Mouse (Mus musculus): ENCODE results near the gene Mipep. TPM values are rescaled to one million over a fixed set of nuclear protein-coding genes. Genes with fewer than 3 reads are reported as not detected.

The Mipep gene
- total RNA-seq, 2 experiments from 2014 or later: 30.2 to 31.3 TPM

DNA sequence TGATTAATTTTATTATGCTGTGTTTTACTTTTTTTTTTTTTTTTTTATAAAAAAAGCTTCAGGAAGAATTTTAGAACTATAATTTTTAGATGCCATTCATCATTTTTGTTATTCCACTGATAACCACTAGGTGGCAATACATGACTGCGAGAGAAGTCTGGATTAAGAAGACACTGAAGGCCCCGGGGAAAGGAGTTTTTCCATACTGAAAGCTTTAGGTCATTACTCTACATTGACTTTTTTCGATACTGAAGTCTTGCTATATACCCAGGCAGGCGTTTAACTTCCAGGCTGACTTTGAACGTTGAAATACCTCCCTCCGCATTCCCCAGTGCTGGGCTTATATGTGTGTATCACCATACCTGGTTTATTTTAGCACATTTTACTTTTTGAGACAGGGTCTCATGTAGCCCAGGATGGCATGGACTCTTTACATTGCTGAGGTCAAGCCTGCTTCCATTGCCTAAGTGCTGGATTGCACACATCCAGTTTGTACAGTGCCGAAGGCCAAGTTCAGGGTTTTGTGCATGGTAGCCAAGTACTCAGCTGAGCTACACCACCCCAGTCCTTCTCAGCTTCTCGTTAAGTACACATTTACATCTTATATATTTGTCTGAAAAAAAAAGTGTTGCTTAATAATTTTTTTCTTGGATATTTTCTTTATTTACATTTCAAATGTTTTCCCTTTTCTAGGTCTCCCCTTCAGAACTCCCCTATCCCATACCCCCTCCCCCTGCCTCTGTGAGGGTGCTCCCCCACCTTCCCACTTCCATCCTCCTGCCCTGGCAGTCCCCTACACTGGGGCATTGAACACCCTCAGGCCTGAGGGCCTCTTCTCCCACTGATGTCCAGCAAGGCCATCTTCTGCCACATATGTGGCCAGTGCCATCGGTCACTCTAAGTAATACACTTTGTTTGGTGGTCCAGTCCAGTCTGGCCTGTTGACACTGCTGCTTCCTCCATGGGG, 15.7 kb downstream of the Mipep start:
- peak in 1 of 2 experiments; percentile 52 for DNase-seq (ENCODE audit: low spot score in 2 of 2)

DNA sequence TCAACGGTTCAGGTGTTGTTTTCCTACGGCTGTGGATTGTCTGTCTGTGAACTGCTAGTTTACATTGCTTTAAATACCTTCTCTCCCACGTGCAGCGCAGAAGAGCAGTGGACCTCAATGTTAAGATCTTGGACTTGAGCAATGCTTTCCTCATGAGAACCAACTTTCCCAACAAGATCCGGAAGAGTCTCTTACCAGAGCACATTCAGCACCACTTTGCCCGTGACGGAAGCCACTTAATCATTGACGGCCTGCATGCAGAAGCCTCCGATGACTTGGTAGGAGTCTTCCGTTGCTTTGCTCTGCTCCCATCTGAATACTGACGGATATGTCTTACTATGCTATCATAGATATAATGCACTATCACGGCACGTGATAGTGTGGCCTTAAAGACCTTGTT, 17.7 kb downstream of the Mipep start:
- no peak for DNase-seq (ENCODE audit: low spot score in 2 of 2)

DNA sequence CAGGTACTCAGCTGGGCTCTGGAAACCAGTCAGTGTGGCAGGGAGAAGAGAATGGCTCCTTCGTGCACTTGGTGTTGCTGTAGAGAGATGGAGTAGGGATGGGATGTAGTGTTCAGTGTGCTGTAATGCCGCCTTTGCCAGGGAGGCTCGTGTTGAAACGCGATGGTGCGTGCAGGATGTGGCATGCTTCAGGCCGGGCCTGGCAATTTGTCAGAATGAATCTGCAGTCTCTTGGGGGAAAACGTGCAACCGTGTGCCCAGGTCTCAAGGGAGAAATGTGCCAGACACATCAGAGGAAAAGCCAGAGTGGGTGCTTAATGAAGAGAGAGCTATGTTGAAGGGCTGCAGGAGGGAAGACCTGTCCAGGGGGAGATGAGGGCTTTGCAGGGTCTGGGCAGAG, 20.6 kb downstream of the Mipep start:
- DNase-seq (ENCODE audit: low spot score in 2 of 2): no peak

DNA sequence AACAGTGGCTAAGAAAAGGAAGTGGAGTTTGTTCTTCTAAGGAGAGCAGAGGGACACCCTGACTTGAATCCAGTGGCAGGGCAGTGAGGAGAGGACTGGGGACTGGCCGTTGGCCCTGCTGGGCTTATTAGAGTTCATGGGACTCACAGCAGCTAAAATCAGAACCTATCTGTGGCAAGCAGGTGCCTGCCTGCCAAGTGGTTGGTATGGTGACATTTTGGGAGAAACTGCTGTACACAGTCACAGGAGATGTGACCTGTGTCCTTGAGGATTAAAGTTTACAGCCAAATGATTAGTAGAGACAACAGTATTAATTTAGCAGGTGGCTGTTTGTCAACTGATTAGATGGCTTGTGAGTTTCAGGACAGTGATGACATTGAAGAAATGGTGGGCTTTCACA, 21.5 kb downstream of the Mipep start:
- no peak for DNase-seq (ENCODE audit: low spot score in 2 of 2)

DNA sequence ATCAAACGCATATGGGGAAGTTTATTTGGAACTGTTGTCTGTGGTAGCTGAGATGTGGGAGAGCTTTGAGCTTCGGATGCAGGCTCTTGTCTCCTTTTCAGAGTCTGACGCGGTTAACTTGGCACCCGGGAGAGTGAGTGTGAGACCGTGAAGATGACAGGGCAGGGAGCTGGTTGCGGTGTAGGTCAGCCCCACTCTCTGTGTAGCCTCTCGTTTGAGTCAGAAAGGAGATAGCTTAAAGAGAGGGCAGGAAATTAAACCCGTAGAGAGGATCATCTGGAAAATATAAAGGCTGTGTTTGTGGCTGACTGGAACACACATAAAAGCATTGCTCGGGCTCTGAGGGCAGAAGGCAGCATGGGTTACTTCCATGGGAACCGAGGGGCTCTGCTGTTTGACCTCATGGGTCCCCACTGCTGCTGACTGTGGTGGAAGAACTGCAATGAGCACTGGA, 22.5 kb downstream of the Mipep start:
- DNase-seq (ENCODE audit: low spot score in 2 of 2): no peak

DNA sequence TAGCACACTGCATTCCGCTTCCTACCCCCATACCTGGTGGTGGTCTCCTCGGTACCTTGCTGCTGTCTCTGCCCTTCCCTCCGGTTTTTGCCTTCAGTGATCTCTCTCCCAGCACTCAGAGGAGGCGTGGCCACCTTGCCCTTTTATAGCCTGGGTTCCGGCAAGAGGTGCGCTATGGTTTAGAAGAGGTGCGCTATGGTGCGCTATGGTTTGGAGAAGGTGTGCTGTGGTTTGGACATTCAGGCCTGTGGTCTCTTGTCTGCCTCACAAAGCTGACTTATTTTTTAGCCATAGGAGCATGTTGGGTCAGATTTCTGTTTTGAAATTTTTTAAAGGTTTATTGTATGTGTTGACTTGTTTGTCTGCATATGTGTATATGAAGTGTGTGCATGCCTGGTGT, 25.5 kb downstream of the Mipep start:
- DNase-seq (ENCODE audit: low spot score in 2 of 2): no peak

DNA sequence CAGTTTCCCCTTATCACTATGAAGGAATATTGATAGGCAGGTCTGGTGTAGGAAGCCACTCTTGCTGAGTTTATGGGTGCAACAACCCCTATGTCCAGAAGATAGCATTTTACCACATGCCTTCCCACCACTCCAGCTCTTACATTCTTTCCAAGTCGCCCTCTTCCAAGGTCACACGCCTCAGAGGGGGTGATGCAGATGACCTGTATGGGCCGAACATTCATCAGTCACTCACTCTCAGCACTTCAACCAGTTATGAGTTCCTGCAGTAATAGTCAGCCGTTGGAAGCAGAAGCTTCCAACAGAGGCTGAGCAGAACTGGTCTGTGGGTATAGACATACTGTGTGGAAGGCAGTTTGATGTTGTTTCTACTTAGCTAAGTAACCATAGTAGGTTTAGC, 27.2 kb downstream of the Mipep start:
- no peak for DNase-seq (ENCODE audit: low spot score in 2 of 2)

DNA sequence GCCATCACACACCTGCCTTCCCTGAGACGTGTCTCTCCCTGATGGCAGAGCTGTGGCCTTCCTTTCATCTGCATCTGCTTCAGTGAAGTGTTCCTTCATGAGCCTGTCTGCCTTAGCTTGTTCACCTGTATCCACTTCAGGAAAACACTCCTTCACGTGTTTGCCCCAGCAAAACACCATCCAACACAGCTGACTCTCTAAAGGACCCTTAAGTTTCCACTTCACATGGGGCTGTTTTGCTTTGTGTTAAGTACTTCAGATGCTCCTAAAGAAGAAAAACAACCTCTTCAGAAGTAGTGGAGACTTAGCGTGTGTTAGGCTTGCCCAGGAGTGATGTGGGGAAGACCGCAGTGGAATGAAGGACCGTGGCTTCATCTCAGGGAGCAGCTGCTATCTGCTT, 30.7 kb downstream of the Mipep start:
- DNase-seq (ENCODE audit: low spot score in 2 of 2): no peak

DNA sequence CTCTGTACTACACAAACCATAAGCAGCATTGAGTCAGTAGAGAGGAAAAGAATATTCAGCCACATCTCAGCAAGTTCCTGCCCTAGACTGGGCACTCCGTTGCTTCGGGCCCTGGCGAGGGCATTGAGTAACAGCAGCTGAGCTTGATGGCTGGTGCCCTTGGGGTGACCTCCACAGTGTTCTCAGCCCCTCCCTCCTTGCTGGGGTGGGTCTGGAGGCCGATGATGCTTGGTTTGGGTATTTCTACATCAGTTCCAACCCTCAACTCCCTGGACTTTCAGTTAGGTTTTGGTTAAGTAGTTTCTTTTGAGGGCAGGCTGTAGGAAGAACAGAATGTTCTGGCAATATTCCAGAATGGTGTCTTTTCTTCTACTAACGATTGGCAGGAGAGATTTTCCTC, 33.7 kb downstream of the Mipep start:
- no peak for DNase-seq (ENCODE audit: low spot score in 2 of 2)

DNA sequence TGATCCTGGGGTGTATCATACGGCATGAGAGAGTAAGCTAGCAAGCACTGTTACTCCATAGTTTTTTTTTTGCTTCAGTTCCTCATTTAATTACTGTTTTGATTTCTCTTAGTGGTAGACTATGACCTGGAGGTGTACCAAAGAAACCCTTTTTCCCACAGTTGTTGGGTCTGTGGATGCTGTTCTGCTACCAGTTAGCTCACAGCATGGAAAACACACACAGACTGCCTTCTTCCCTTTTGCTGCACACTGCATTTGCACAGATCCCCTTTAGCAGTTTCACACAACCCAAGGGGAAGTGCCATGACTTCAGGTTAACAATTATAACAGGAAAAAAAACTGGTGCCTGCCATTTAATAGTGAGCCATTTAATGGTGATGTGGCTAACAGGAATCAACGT, 45.7 kb downstream of the Mipep start:
- no peak for DNase-seq (ENCODE audit: low spot score in 2 of 2)

DNA sequence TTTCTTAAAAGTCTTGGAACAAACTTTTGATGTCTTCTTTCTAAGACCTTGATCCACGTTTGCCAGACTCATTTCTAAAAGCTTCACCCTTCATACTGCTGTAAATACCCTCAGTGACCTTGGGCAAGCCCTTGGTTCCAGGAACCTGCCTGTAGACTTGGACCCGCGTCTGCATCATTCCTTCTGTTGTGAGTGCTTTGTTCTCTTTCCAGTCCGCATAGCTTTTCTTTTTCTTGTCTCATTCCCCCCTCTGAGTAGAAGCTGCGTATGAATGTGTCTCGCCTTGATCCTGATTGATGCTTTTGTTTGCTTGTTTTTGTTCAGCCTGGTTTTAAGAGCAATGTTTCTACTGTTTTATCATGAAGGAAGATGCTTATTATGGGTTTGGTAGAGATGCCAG, 52.3 kb downstream of the Mipep start:
- DNase-seq (ENCODE audit: low spot score in 2 of 2): no peak

DNA sequence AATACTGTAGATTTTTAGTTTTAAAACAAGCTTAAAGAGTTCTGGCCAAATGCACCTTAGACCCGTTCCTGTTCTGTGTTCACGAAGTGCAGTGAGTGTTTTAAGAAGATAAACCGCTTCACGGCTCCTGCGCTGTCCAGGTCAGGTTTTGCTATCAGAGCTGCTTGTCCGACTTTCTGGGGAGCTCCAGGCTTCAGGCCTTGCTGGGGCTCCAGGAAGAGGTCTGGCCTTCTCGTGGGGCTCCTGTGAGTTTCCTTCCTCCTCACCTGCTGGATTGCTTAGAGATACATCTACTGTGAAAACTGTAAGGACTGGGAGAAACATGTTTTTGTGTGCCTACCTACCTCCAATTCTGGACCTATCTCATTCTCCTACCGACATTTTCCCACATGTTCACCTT, 55.3 kb downstream of the Mipep start:
- no peak for DNase-seq (ENCODE audit: low spot score in 2 of 2)

DNA sequence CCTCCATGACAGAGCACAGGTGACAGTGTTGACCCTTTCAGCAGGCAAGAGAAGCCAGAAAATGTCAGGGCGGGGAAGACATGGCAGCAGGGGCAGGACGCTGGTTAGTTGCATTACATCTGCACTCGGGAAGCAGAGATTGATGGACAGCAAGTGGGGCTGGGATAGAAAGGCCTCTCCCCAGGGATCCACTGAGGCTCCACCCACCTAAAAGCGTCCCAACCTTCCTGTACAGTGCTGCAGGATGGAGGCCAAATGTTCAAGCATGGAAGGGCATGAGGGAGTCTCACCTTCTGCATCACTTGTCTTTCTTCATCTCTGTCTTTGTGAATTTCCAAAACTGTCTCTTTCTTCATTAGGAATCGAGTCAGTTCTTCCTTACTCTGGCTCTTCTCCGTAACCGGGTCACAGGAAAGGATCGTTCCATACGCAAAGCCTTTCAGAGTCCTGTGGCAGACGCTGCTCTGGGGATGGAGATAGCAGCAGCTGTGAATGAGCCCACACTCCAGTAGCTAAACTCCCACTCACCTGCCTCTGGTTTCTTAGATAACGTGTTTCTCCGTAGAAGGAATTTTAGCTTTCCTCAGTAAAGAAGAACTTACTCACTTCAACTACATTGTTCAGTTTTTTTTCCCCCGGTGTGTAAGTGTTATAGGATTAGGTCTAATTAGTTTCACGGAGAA, 57.7 kb downstream of the Mipep start:
- peak in 1 of 2 experiments; percentile 20 for DNase-seq (ENCODE audit: low spot score in 2 of 2)

DNA sequence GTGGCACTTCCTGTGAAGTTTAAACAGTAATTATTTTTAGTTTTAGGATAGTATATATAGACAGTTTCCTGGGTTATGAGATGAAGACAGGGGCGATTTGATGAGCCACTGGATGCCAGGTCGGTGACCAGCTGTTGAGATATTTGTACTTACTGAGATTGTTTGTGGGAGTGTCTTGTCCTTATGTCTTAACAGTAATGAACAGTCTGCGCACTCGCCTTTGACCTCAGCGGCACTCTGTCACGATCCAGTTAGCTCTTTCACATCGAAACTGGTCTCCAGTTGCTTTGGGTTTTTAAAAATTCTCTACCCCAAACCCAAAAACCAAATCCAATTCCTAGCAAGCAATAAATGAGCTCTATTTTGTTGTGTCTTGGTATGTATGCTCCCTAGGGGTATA, 59.2 kb downstream of the Mipep start:
- DNase-seq (ENCODE audit: low spot score in 2 of 2): no peak

DNA sequence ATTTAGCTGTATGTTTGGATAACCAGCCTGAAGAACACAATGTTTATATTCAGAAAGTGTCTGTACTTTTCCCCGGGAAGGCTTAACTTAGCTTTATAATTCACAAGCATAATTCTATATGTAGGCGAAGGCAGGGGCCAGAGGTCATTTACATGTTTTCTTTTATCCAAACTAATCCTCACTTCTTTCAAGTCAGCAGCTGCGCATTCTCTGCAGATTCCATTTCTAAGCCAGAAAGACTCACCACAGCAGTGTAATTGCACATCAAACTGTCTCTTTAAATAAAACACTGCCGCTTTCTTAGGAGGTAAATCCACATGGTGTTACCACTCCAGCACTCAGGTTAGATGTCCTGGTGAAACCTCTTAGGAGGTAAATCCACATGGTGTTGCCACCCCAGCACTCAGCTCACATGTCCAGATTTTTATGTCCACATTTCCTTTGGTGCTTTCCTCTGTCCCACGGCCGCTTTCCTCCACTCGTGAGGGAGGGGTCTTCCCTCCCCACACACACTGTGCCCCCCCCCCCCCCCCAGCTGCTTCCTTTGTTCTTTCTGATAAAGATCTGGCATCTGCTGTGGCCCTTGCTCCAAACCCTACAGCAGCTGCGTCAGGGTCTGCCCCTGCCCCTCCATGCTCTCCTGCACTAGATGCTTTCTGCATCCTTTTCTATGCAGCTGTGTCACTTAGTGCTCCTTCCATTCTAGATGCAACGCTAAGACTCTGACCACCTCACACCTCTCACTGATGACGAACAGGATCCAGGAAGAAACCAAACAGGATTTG, 61.1 kb downstream of the Mipep start:
- no peak for DNase-seq (ENCODE audit: low spot score in 2 of 2)

DNA sequence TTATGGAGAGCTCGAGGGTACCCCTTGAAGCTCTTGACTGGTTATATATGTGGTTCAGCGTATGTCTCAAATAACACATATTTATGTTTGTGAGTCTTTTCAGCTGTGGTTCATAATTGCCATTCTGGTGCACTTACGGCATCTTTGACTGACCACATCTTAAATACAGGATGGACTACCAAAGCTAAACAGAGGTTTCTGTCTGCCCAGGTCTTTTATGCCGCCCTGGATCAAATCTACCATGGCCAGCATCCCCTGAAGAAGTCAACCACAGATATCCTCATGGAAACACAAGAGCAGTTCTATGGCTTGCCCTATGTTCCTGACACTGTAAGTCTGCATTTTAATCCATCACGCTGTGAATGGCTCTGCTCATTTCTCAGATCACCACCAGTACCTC, 61.8 kb downstream of the Mipep start:
- no peak for DNase-seq (ENCODE audit: low spot score in 2 of 2)

DNA sequence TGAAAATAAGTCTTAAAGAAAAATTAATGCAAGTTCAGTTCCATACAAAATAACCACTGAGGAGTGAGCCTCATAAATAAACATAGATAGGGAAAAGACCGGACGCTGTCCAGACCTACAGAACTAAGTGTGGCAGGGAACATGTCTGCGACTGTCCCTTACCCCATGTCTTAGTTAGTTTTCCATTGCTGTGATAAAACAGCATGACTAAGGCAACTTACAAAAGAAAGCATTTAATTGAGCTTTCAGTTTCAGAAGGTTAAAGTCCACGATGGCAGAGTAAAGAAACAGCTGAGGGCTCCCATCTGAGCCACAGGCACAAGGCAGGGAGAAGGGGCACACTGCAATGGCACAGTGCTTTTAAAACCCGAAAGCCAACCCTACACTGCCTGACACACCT, 63.8 kb downstream of the Mipep start:
- DNase-seq (ENCODE audit: low spot score in 2 of 2): no peak

DNA sequence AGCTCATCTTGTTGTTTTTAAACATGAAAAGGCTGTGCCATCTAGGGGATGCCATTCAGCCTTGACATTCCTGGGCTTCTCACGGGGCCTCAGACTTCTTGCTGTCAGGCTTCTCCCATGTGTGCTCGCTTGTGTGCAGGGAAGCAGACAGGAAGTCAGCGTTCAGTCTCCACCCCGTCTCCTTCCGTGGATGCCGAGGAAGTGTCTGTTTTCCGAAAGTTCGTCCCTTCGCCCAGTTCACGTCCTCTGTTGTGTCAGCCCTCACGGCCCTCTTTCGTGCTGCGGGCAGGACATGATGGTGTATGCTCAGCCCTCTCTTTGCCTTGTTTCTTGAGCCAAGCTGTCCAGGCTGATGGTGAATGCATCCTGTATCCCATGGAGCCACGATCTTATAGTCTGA, 65.7 kb downstream of the Mipep start:
- no peak for DNase-seq (ENCODE audit: low spot score in 2 of 2)

DNA sequence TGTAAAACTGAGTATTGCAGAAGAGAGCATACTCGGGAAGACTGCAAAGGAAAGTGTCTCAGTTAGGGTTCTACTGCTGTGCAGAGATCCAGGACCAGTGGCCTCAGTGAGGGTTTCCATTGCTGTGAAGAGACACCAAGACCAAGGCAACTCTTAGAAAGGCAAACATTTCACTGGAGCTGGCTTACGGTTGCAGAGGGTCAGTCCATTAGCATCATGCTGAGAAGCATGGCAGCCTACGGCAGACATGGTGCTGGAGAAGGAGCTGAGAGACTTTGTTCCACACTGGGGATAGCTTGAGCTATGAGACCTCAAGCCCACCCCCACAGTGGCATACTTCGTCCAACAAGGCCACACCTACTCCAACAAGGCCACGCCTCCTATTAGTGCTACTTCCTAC, 67.3 kb downstream of the Mipep start:
- DNase-seq (ENCODE audit: low spot score in 2 of 2): no peak

DNA sequence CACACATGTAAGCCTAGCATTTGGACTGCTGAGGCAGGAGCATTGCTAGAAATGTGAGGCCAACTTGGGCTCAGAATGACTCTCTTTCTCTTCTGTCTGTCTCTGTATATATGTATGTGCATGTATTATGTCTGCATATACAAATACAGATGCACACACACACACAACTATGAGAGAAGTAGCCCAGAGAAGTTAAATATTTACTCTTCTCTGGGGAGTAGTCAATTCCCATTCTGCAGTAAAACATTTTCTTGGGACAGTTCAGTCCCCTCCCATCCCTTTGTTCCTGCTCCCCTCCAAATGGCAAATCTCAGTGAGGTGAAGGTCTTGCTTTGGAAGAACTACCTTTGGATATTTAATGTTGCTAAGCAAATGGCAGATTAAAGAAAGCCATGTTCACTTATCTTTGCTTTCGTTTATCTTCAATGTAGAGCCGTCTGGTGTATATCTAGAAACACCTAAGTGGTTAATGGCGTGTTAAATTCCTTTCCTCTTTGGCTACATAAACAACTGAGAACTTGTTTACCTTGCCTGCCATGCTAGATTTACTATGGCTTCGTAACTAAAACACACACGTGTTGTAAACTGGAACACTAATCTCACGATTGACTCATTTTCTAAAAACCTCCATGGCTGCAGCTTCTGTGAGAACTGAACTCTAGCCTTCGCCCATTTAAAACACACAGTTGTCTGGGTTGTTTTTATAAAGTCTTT, 72.0 kb downstream of the Mipep start:
- DNase-seq (ENCODE audit: low spot score in 2 of 2): no peak

DNA sequence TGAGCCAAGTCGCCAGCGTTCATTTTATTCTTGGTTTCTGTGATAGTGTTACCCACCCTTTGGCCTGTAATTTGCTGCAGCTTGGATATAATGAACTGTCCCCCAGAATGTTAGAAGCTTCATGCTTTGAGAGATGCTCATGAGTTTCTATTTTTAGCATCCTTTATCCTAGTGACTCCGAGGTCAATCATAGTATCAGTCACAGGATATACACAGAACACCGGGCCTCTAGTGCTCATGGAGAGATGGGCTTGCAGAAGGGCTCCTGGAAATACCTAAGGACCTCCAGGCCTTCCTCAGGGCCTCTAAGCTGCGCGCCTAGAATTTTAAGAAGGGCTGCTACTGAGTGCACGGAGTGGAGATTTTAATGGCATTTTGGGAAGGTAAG, 72.5 kb downstream of the Mipep start:
- no peak for DNase-seq (ENCODE audit: low spot score in 2 of 2)
